ENCODE assay signal across 8 mouse cellular contexts in genomic region chr12:41483593-41484451, GRCm38 (mm10). TPM values are rescaled to one million over a fixed set of nuclear protein-coding genes. Genes with fewer than 3 reads are reported as not detected.
DNase-seq lines count a peak whose midpoint lies in the region; ATAC-seq and TF ChIP-seq lines count a peak whose summit lies in the region.

No protein-coding gene starts in this region.

- no peak for TF ChIP-seq CTCF in gastrocnemius, adult 2 months (IDR thresholded peaks at IDR 0.05)

- peaks cover 30% of the 10 kb centered on the region for H3K4me1 ChIP-seq in hindbrain, embryonic 15.5 days (replicated peaks)
- no peaks in the 10 kb centered on the region for H3K4me1 ChIP-seq in liver, embryonic 13.5 days (replicated peaks)

- no peaks in the 10 kb centered on the region for H3K36me3 ChIP-seq in hindbrain, embryonic 15.5 days
- no peaks in the 10 kb centered on the region for H3K36me3 ChIP-seq in liver, embryonic 13.5 days

- no peaks in the 10 kb centered on the region for H3K9me3 ChIP-seq in hindbrain, embryonic 15.5 days
- no peaks in the 10 kb centered on the region for H3K9me3 ChIP-seq in liver, embryonic 13.5 days (replicated peaks)

- H3K4me3 ChIP-seq in gastrocnemius, adult 2 months, result peak overlapping the region; percentile 69
- H3K4me3 ChIP-seq in hindbrain, embryonic 15.5 days, result peak overlapping the region; percentile 69
- peak overlapping the region; percentile 1; the same call in 1 of the 2 replicates for H3K4me3 ChIP-seq in liver, embryonic 13.5 days (replicated peaks)

- peak overlapping the region; percentile 56 for H3K4me2 ChIP-seq in hindbrain, embryonic 15.5 days
- H3K4me2 ChIP-seq in liver, embryonic 13.5 days, result peak overlapping the region; percentile 19

- 13% methylated on average over 23 of the region's 23 CpGs for WGBS in hindbrain, embryonic 15.5 days
- WGBS in liver, embryonic 13.5 days (ENCODE audit: insufficient replicate concordance), result 61% methylated on average over 23 of the region's 23 CpGs

- peak overlapping the region; percentile 79 for H3K9ac ChIP-seq in hindbrain, embryonic 15.5 days
- H3K9ac ChIP-seq in liver, embryonic 13.5 days, result no peak overlapping the region

- H3K27ac ChIP-seq in gastrocnemius, adult 2 months, result no peak overlapping the region
- peak overlapping the region; percentile 94 for H3K27ac ChIP-seq in hindbrain, embryonic 15.5 days (replicated peaks)
- no peak overlapping the region for H3K27ac ChIP-seq in liver, embryonic 13.5 days

- no peak for ATAC-seq in hindbrain, embryonic 15.5 days (ENCODE audit: low FRiP score, low read depth)
- ATAC-seq in liver, embryonic 13.5 days (ENCODE audit: low read depth), result no peak

- H3K27me3 ChIP-seq in hindbrain, embryonic 15.5 days, result no peaks in the 10 kb centered on the region
- H3K27me3 ChIP-seq in liver, embryonic 13.5 days, result 0 out of 2 replicates have a peak, but pooled peaks cover 4% of the 10 kb centered on the region

- intact Hi-C loops in gastrocnemius, adult 2 months (cut with DNase I), result loop anchor here (10.0 kb wide), 1 partner anchor 449 kb away; no protein-coding TSS in a partner anchor
- intact Hi-C loops in gastrocnemius, postnatal 36 days (cut with DNase I), result no loop called here

- no peak for DNase-seq in gastrocnemius, adult 2 months
- DNase-seq in gastrocnemius, postnatal 36 days, result no peak
- DNase-seq in CD4-positive, CD25-positive, alpha-beta regulatory T cell, adult 2 months (ENCODE audit: low read depth, low spot score), result peak; percentile 7
- peak; percentile 46 for DNase-seq in embryo, embryonic 10.5 days (ENCODE audit: low spot score)
- DNase-seq in liver, embryonic 13.5 days, result no peak
- DNase-seq in right cerebral cortex, postnatal 4 days, result peak; percentile 24
- DNase-seq in gastrocnemius, postnatal 4 days (ENCODE audit: low spot score in 2 of 2), result no peak

RNA-seq across cellular contexts. Expression of gene Lrrn3, which starts 2.4 kb away (rescaled TPM):
- total RNA-seq in gastrocnemius, adult 2 months (2021), result under 1 TPM; 0.11 to 0.23 TPM
- total RNA-seq in gastrocnemius, postnatal 36 days (2021), result under 1 TPM; 0.23 to 0.25 TPM
- 101 and 103 TPM in 2 replicates for polyA plus RNA-seq in hindbrain, embryonic 15.5 days (2015; fragmentation: Nextera tagmentation; extraction: Ambion mirVana)
- polyA plus RNA-seq in liver, embryonic 13.5 days (2015; fragmentation: Nextera tagmentation; extraction: Ambion mirVana), result 2.0 and 2.5 TPM in 2 replicates
- 1 to 10 TPM; 1.4 to 1.9 TPM for total RNA-seq in gastrocnemius, postnatal 4 days (2021)

Comparison
In these comparisons a context has a peak if more than half of its experiments do, and no peak if none do; other contexts are left out.
1. DNase-seq: peak in CD4-positive, CD25-positive, alpha-beta regulatory T cell, adult 2 months (single experiment), embryo, embryonic 10.5 days (single experiment) and right cerebral cortex, postnatal 4 days (single experiment); none in gastrocnemius, adult 2 months (single experiment), gastrocnemius, postnatal 36 days (0 of 2), liver, embryonic 13.5 days (single experiment) and gastrocnemius, postnatal 4 days (0 of 2).
2. H3K4me3 ChIP-seq: peak in every context shown above with its lines; median percentile 69 in gastrocnemius, adult 2 months; 69 in hindbrain, embryonic 15.5 days; 1 in liver, embryonic 13.5 days.